Mouse (Mus musculus): ENCODE measurements around the gene Chst14.

Gene Chst14

DNA sequence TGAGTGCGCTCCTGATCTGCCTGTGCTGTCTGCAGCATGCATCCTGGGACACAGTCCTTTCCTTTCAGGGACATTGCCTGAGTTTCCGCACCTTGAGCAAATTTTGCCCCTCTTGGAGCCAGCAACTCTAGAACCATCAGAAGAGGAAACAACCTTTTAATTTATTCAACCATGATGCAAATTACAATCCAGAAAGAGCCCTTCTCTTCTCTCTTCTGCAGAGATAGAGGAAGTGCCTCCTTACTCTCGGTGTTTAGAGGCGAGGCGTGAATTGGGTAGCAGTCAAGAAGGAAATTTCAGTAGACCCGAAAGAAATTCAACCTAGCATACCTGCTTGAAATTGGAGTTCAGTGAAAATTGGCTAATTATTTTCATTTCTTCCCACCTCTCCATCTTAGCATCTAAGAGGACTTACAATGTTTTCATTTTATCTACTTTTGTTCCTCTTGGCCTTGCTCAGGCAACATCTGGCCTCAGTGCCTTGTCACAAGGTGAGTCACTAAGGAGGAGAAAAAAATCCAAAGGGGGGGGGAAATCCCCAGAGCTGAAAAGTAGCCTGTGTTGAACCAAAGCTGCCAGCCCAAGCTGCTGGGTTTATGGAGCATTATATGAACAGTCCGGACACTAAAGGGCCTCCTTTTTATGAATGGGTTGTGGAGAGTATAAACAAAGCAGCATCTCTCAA lies 20.7 kb upstream of the Chst14 start:
- no peak for DNase-seq (ENCODE audit: low spot score)

DNA sequence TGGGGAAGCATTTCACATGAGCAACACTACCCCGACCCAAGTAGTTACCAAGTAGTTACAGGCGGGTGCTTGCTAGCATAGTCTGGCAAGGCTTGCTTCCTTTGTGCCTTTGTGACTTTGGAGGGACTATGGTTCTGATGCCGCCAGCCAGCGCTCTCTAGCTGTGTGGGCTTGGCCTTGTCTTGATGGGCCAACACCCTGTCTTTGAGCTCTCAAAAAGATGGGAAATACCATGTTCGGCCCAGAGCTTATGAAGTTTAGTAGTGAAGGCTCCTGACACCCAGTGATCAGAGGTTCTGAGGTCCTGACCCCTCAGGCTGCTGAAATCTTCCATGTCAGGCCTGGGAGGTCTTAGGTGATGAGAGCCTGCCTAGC lies 20.2 kb upstream of the Chst14 start:
- no peak for DNase-seq (ENCODE audit: low spot score)

DNA sequence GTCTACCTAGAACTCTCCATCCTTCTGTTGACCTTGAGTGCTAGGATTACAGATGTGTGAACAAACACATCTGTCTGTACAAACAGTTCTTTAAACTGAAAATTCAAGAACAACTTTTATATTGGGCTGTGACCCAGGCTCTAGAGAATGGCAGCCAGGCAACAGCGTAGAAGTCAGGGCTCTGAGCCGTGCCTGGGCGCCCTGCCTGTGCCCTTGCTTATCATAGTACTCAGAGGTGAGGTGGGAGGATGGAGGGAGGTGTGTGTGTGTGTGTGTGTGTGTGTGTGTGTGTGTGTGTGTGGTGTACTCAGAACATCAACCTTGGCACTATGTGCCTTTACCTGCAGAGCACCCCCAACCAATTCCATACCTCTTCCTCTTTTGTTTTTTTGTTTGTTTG lies 18.5 kb upstream of the Chst14 start:
- DNase-seq (ENCODE audit: low spot score) = no peak

DNA sequence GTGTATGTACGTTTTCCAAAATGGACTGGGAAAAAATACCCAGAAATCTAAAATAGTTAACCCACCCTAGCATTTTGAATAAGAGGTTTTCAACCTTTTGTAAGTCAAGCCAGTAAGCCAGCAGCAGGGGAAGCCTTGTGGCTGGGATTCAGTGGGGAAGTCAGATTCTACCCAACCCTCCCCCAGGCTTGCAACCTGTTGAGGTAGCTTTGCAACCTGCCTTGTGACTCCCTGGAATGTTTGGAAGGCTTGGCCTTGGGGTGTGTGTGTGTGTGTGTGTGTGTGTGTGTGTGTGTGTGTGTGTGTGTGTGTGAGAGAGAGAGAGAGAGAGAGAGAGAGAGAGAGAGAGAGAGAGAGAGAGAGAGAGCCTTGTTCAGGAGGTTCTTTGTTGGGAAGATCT lies 17.1 kb upstream of the Chst14 start:
- no peak for DNase-seq (ENCODE audit: low spot score)

DNA sequence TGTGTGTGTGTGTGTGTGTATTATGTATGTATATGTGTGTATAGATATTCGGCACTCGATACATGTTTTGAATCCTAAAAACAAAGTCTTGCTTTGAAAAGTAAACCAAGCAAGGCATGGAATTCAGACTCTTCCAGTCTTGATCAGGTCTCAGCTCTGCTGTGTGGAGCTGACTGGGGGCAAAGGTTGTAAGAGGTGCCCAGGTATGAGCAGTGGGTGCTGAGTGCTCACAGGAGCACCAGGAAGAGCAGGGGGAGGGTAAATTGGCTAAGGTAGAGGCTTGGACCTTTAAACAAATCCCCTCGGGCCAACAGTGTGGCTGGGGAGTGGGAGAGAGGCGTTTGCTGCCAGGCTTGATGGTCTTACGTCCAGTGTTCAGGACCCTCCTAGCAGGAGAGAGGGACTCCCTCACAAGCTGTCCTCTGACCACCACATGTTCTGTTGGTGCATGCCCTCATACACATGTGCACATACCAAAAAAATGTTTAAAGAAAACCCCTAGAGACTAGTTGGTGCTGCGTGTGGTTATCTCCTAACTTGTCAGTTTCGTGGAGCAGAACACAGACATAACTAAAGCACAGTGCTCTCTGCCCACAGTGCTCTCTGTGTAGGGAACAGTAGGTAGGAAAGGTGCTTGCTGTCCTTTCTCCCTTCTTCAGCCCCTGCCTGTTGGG lies 15.6 kb upstream of the Chst14 start:
- DNase-seq (ENCODE audit: low spot score) = no peak

DNA sequence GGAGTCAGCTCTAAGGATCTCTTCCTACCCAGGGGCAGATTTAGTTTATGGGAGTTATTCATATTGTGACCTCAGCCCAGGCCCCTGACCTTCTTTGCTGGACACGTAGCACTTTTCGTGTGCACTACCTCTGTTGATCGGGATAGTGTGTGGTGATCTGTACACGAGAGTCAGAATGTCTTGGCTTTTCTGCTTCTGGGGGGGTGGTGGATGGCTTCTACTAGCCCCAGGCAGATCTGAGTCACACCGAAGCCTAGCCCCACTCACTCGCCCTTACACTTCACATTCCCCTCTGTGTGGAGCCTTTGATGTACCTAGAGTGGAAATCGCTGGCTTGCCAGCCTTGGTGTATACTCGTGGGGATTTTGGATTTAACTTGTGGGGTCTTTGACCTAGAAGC lies 13.6 kb upstream of the Chst14 start:
- DNase-seq (ENCODE audit: low spot score) = no peak

DNA sequence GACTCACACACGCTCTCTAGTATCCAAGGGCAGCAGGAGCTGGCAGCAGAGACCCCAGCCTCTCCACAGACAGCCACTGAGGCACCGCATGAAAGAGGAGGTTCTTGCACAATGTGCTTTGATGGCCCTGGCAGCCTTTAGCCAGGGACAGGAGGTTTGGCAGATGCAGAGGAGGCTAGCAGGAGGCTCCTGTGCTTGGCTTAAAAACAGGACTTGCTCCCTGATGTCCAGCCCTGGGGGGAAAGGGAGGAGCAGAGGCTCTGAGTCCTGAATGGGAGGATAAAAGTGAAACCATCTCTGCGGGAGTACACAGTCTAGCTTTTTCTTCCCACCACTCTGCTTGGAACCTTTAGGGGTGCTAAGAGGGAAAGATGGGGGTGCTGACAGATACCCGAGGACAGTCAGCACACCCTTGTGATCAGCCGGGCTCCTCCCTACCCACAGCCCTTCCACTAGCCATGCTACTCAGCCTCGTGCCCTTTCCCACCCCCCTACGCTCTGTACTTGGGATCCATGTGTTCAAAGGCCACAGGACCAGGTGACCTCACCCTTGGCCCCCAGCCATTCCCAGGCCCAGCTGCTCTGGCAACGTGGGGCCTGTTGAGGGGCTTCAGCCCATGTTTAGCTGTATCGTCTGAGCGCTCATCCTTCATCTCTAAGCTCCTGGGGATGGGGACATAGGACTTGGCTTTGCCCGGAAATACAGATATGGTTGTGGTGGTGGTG lies 12.6 kb upstream of the Chst14 start:
- DNase-seq (ENCODE audit: low spot score) = no peak

DNA sequence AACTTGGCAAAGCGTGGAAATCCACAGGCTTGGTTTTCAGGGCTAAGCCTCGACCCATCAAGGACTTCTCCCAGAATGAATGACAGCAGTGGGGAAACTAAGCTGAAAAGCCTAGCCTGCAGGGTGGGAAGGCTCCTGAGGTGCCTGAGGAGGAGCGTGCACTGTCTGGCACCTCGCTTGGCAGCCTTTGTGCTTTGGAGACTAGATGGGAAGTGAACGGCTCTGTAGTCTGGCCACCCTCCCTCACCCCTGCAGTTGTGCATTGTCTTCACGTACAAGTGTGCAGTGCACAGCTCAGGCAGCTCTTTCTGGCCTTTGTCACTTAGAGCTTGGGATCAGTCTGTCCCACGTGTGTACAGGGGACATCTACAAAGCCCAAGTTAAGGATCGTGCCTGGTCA lies 11.6 kb upstream of the Chst14 start:
- DNase-seq (ENCODE audit: low spot score) = no peak

DNA sequence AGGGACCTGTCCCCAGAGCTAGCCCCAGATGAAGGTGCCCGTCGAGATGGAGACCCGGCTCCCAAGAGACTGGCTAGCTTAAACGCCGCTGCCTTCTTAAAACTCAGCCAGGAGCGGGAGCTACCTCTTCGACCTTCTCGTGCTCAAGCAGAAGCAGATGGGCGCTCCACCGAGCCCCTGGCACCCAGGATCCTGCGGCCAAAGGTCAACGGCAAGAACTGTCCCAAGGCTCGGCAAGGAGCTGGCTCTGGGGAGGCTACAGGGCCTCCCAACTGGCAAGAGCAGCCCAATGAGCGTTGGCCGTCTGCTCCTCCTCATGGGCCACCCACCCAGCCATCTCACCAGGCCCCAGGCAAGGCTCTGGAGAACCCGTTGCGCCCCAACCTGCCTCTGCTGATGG lies 9.9 kb upstream of the Chst14 start:
- DNase-seq (ENCODE audit: low spot score) = no peak

DNA sequence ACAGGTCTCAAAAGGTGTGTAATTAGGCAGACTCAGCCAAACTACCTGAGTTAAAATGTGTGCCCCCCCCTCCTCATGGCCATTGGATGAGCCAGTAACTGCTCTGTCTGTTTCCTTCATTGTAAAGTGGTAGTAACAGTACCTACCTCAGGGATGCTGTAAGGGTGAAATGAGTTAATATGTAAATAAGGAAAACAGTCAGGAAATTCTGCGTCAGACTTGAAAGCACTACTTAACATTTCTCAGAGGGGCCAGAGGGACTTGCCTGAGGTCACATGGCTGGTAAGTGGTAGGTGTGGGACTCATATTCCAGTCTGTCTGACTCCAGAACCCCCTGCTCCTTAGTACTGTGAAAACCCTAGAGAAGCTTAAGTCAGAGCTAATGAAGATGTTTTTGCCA lies 7.8 kb upstream of the Chst14 start:
- no peak for DNase-seq (ENCODE audit: low spot score)

DNA sequence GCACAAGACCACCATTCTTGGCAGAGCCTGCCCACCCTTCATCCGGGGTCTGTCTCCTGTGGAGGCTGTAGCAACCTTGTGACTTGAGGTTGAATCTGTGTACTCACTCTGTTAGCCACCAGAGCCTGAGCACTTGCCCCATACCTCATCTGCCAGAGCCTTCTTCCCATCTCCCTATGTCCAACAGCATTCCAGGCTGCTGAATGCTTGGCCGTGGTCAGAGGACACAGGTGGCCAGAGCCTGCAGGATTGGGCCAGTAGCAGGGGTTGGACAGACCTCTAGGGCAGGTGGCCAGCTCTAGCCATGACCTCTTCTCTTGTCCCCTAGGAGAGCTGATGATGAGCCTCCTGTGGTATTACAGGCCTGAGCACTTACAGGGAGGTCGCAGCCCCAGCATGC lies 5.9 kb upstream of the Chst14 start:
- no peak for DNase-seq (ENCODE audit: low spot score)

DNA sequence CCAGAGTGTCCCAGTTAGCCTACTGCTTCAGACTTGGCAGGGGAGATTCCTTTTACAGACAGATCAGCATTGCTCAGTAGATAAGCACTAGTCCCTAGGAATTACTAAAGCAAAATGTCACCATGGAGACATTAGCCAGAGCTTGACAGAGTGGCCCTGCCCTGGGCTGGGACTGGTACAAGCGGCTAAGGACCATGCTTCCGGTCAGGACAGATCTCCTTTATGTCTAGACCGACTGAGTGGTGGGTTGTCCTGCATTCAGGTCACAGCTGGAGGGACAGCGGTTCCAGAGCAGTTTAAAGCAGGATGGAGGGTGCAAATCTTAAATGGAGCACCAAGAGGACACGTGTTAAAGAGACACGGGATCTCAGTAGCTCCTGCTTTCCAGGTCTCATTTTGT lies 344 bp upstream of the Chst14 start:
- DNase-seq (ENCODE audit: low spot score) = no peak

DNA sequence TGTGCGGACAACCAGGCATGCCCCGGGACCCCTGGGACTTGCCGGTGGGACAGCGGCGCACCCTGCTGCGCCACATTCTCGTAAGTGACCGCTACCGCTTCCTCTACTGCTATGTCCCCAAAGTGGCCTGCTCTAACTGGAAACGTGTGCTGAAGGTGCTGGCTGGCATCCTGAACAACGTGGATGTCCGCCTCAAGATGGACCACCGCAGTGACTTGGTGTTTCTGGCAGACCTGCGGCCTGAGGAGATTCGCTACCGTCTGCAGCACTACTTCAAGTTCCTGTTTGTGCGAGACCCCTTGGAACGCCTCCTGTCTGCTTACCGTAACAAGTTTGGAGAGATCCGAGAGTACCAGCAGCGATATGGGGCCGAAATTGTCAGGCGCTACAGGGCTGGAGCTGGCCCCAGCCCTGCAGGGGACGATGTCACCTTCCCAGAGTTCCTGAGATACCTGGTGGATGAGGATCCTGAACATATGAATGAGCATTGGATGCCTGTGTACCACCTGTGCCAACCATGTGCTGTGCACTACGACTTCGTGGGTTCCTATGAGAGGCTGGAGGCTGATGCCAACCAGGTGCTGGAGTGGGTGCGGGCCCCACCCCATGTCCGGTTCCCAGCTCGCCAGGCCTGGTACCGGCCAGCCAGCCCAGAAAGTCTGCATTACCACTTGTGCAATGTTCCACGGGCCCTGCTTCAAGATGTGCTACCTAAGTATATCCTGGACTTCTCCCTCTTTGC lies 873 bp downstream of the Chst14 start:
- no peak for DNase-seq (ENCODE audit: low spot score)

DNA sequence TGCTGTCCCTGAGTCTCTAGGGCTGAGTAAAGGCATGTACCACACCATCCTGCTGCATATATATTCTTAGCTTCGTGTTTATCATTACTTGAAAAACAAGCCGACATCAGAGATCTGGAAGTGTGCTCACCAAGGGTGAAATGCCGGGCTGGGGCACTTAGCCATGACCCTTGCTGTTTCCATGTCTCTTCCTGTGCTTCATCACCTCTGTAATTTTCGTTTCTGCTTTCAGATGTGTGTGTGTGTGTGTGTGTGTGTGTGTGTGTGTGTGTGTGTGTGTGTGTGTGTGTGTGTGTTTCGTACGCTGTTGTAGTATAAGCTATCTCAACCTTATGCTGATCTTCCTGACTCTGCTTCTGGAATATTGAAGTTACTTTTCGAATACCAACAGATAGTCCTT lies 15.0 kb downstream of the Chst14 start:
- no peak for DNase-seq (ENCODE audit: low spot score)

DNA sequence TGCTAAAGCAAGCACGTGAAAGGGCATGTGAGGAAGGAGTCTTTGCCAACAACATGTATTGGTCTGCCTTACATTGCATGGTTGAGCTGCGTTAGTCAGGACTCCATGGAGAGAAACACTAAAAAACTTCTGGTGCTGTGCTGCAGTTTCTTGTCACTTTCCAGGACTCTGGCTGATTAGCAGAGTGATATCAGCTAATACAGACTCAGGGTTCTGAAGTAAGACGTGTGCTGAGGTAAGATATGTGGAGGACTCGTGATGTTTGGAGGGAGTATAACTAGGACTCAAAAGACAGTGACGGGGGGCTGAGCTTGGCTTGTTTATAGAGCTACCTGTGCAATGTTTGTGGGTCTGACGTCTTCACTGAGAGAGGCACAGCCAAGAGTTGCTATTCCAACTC lies 16.9 kb downstream of the Chst14 start:
- DNase-seq (ENCODE audit: low spot score) = no peak

DNA sequence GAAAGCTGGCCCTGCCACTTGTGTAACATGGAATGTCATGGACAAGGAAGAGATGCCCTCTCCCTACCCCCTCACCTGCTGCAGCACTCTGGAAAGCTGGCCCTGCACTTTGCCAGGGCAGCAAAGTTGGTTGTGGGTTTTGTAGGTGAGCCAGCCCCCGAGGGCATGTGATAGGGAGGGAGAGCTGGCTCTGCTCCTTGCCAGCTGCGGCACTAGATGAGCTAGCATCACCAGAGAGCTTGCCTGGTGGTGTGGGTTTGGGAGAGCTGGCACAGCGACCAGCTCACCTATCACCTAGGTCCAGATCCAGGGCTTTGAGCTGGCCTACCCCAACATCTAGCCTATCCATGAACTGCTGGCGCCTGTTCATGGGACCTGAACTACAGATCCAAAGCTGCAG lies 22.5 kb downstream of the Chst14 start:
- DNase-seq (ENCODE audit: low spot score) = no peak

DNA sequence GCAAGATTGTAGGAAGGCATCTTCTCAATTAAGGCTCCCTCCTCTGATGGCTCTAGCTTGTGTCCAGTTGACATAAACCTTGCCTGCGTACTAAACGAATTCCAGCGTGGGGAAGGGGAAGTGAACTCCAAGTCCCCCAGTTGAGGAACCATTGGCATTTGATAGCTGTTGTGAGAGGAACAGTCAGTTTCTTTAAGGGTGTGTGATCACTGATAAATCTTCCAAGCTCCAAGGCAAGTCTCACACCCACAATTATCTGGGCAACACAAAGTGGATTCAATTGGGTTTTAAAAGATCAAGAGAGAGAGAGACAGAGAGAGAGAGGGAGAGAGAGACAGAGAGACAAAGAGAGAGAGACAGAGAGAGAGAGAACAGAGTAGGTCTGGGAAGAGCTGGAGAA lies 23.4 kb downstream of the Chst14 start:
- no peak for DNase-seq (ENCODE audit: low spot score)

DNA sequence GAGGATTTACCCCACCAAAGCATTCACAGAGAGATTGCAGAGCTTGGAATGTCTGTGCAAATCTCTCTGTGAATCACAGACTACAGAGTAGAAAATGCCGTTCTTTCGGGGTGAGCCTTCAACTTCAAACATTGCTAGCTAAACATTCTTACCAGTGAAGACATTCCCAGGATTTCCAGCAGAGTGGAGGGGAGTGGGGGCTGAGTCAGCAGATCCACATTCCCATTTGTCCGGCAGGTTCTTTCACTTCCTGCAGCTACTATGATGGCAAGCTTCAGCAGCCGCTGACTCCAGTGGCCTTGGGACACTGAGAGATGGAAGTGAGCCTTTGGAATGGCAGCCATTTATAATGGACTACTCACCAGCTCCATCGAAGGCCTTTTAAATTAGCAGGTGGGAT lies 30.2 kb downstream of the Chst14 start:
- DNase-seq (ENCODE audit: low spot score) = no peak

DNA sequence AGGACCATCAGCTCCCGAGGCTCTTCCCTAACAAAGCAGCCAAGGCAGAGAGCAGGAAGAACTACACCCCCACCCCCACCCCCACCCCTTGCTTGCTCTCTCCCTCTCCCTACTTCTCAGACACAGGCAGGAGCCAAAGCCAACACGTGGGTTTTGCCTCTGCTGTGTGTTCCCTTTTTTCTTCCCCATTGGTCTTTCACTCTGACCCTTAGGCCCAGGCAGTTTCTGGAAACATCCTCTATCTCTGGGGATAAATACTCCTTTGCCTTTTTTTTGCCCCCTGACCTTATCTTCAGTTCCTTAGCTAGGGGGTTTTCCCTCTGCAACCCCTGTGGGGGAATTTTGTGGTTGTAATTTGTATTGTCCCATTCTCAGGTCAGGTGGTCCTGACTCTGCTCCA lies 33.3 kb downstream of the Chst14 start:
- no peak for DNase-seq (ENCODE audit: low spot score)

DNA sequence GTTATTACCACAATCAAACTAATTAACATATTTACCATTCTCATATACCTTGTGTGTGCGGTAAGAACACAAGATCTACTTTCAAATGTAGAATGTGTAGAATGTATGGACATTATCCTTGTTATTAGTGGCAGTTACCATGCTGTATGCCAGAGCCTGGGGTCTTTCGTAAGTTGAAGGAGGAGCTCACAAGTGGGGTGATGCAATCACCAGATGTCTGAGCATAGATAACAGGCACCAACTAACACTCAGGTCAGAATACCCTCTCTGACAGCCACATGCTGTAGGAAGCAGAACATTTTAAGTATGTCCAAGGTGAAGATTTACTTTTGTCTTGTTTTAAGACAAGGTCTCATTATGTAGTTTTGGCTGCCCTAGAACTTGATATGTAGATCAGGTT lies 34.1 kb downstream of the Chst14 start:
- DNase-seq (ENCODE audit: low spot score) = no peak

DNA sequence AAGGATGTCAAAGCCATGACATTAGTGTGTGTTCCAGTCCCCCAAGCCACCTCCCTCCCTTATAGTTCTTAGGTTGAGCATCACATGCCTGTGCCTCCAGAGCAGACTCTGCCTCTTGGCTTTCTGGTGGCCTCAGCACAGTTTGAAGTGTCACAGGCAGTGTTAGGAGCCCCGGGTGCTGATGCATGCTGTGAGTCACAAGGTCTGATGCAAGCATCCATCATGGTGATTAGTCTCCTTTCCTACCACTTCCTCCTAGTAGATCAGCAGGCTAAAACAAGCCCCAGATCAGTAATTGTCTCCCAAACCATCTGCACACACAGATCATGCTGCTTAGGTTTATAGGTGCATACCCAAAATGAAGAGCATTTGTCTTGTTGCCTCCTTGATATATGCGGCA lies 35.2 kb downstream of the Chst14 start:
- DNase-seq (ENCODE audit: low spot score) = no peak

DNA sequence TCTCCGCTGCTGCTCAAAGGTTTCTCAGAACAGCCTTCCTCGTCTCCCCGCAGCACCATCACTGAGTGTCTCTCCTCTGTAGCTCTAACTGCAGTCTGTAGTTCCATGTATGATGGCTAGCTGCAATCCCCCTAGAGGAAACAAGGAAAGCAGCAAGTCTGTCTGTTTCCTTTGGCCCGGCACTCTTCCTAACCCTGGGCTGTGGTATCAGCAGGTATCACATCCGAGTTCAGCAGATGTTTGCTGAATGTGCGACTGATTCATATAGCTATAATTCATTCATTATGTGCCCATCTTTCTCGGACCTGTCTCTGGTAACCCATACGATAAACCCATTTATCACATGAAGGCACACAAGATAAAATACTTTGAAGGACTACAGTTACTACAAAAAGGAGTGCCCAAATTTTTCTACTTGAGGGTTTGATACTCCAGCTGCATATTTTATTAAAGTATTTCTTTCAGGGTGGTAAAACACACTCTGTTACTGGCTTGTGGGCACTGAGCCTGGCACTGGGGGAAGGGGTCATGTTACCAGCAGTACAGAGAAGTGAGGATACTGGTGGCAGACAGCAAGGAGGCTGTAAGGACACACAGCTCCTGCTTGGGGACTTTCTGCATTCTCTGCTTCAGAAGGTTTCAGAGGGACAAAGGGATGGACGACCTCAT lies 36.8 kb downstream of the Chst14 start:
- DNase-seq (ENCODE audit: low spot score) = no peak

DNA sequence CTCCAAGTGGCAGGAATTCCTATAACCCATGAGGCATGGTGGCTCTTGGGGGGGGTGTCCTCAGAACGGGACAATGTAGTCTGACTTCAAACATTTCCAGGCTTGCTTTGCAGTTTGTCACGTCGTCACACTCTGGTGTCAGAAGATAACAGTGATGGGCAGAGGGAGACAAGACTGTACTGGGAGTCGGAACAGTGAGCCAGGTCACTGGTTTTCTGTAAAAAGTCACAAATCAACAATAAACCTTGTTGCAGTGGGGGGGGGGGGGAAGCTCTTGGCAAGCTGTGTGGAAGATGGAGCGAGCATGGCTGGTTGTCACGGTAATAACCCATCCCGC lies 37.3 kb downstream of the Chst14 start:
- DNase-seq (ENCODE audit: low spot score) = no peak

Data from ovary, postnatal 14 days (tissue).